Mouse (Mus musculus): Measurements from ENCODE around the gene Phf11b. TPM values are rescaled to one million over a fixed set of nuclear protein-coding genes. Genes with fewer than 3 reads are reported as not detected.
"Not testable (repeated sequence)": the region's sequence is repeated elsewhere in the genome, so short reads cannot be mapped to it uniquely, and the experiment has no call there.

Phf11b gene
- polyA plus RNA-seq (2014; fragmentation: Nextera tagmentation; extraction: Ambion mirVana), result 0.21 and 0.33 TPM in 2 replicates

- not testable (repeated sequence) for H3K4me3 ChIP-seq (ENCODE audit: low read depth, low read length); H3K27ac ChIP-seq (ENCODE audit: low read depth, low read length); H3K27me3 ChIP-seq (ENCODE audit: control insufficient read depth, insufficient read depth, low read length); H3K9me3 ChIP-seq (ENCODE audit: control insufficient read depth, low read length); H3K4me2 ChIP-seq (ENCODE audit: low read depth, low read length, severe bottlenecking); H3K9ac ChIP-seq (ENCODE audit: low read length); ATAC-seq (replicated peaks; ENCODE audit: low FRiP score); H3K36me3 ChIP-seq (ENCODE audit: control insufficient read depth, insufficient read depth, low read length); H3K4me1 ChIP-seq (replicated peaks; ENCODE audit: control insufficient read depth, insufficient read depth, low read length); DNase-seq (ENCODE audit: low spot score)
- WGBS, result 63% methylated on average over 1 of the region's 1 CpGs
These were observed at the start of gene Phf11b for GRCm38 (mm10) chr14:59341189-59341588. Gene Phf11b (minus strand): TSS chr14:59341351.

DNA sequence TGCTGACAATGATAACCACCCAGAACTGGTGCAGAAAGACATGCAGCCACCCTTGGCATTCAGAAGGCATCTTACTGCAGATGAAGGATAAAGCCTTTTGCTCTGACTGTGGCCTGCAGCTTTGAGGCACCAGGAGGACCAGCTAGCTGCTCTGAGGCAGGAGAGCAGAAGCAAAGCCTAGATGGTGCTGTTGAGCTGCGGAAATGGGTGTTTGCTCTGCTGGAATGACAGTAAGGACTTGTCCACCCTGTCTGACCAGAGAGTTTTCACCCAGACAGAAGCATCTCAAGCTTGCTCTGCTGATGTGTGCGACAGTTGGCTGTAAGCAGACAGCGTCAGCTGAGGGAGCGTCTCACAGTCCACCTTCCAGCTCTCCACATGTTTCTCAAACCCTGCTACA lies 49.0 kb upstream of the Phf11b start:
- H3K27me3 ChIP-seq (ENCODE audit: control insufficient read depth, insufficient read depth, low read length); H3K4me1 ChIP-seq (replicated peaks; ENCODE audit: control insufficient read depth, insufficient read depth, low read length); H3K27ac ChIP-seq (ENCODE audit: low read depth, low read length); H3K36me3 ChIP-seq (ENCODE audit: control insufficient read depth, insufficient read depth, low read length); DNase-seq (ENCODE audit: low spot score); H3K9me3 ChIP-seq (ENCODE audit: control insufficient read depth, low read length); H3K4me2 ChIP-seq (ENCODE audit: low read depth, low read length, severe bottlenecking); H3K9ac ChIP-seq (ENCODE audit: low read length); ATAC-seq (replicated peaks; ENCODE audit: low FRiP score); H3K4me3 ChIP-seq (ENCODE audit: low read depth, low read length): not testable (repeated sequence)
- WGBS, result 73% methylated on average over 4 of the region's 4 CpGs

DNA sequence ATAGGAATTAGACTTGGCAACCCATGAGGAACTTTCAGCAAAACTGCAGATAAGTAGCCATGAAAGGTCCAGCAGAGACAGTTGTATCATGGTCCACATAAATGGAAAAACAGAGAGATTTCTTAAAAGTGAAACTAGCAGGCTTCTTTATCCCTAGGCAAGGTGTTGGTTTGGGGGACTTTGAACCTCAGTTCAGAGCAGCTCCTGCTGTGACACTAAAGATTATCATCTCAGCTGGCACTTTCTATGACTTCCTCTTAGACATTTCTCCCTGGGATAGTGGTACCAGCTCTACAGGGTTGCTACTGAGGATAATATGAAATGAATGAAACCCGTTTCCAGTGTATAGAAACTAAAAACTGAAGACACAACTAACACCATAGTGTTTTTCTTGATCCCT lies 48.4 kb upstream of the Phf11b start:
- H3K27ac ChIP-seq (ENCODE audit: low read depth, low read length), result no peak overlapping the region
- no peaks in the 10 kb centered on the region for H3K27me3 ChIP-seq (ENCODE audit: control insufficient read depth, insufficient read depth, low read length)
- no peak overlapping the region for H3K4me2 ChIP-seq (ENCODE audit: low read depth, low read length, severe bottlenecking)
- DNase-seq (ENCODE audit: low spot score) (no peak), ATAC-seq (replicated peaks; ENCODE audit: low FRiP score) (no peak)
- no peak overlapping the region for H3K9ac ChIP-seq (ENCODE audit: low read length)
- H3K9me3 ChIP-seq (ENCODE audit: control insufficient read depth, low read length), result no peaks in the 10 kb centered on the region
- WGBS, result 73% methylated on average over 1 of the region's 1 CpGs
- no peaks in the 10 kb centered on the region for H3K4me1 ChIP-seq (replicated peaks; ENCODE audit: control insufficient read depth, insufficient read depth, low read length)
- H3K4me3 ChIP-seq (ENCODE audit: low read depth, low read length), result no peak overlapping the region
- no peaks in the 10 kb centered on the region for H3K36me3 ChIP-seq (ENCODE audit: control insufficient read depth, insufficient read depth, low read length)

GRCm38 (mm10) chr14:59370348-59371068 lies 29.4 kb upstream of the Phf11b start:
- DNase-seq (ENCODE audit: low spot score), result no peak
- 93% methylated on average over 25 of the region's 25 CpGs for WGBS
- no peak overlapping the region for H3K9ac ChIP-seq (ENCODE audit: low read length)

DNA sequence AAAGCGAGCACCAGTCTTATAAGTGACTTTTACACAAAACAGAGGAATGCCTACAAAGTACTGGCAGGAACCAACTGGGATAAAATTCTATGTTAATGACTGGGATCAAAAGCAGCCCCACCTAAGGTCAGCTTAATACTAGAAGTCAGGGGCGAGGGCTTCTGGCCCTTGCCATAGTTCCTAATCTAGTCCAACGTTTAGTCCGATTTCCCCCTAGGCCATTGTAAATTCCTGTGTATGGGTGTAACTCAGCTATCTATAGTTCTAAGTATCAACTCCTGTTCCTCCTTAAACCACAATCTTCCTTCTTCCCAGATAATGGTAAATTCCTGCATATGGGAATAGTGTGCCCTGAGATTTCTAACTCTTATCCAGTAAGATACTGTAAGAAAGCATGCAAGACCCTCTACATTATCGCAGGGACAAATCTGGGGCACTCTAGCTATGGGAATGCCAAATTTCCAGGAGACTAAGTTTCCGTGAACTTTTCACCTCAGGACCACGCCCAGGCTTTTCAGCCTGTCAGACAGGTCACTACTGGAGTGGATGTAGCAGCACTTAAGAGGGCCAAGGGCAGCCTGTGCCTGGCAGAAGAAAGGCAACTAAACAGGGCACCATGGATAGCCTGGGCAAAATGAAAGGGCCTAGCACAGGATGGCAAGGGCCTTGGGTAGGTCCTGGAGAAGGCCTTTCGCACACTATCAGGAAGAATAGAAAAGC lies 25.4 kb upstream of the Phf11b start:
- Histone ChIP-seq H3K4me1 (replicated peaks; ENCODE audit: control insufficient read depth, insufficient read depth, low read length) (no peaks in the 10 kb centered on the region), H3K27me3 (ENCODE audit: control insufficient read depth, insufficient read depth, low read length) (no peaks in the 10 kb centered on the region), H3K4me3 (ENCODE audit: low read depth, low read length) (no peak overlapping the region), H3K27ac (ENCODE audit: low read depth, low read length) (no peak overlapping the region), H3K9ac (ENCODE audit: low read length) (no peak overlapping the region), H3K9me3 (ENCODE audit: control insufficient read depth, low read length) (no peaks in the 10 kb centered on the region; the same call in 1 of the 2 replicates), H3K36me3 (ENCODE audit: control insufficient read depth, insufficient read depth, low read length) (no peaks in the 10 kb centered on the region), H3K4me2 (ENCODE audit: low read depth, low read length, severe bottlenecking) (no peak overlapping the region)
- WGBS, result 87% methylated on average over 8 of the region's 8 CpGs
- no peak for DNase-seq (ENCODE audit: low spot score)
- no peak for ATAC-seq (replicated peaks; ENCODE audit: low FRiP score)

More at GRCm38 (mm10) chr14:59370348-59371068, 29.4 kb upstream of the Phf11b start:
- Histone ChIP-seq H3K36me3 (ENCODE audit: control insufficient read depth, insufficient read depth, low read length) (no peaks in the 10 kb centered on the region), H3K9me3 (ENCODE audit: control insufficient read depth, low read length) (no peaks in the 10 kb centered on the region; the same call in 1 of the 2 replicates), H3K4me2 (ENCODE audit: low read depth, low read length, severe bottlenecking) (no peak overlapping the region), H3K4me3 (ENCODE audit: low read depth, low read length) (no peak overlapping the region), H3K27ac (ENCODE audit: low read depth, low read length) (no peak overlapping the region), H3K4me1 (replicated peaks; ENCODE audit: control insufficient read depth, insufficient read depth, low read length) (no peaks in the 10 kb centered on the region), H3K27me3 (ENCODE audit: control insufficient read depth, insufficient read depth, low read length) (no peaks in the 10 kb centered on the region)
- ATAC-seq (replicated peaks; ENCODE audit: low FRiP score), result no peak

GRCm38 (mm10) chr14:59365244-59365644 lies 24.1 kb upstream of the Phf11b start, which contains the start of gene Phf11d:
Gene Phf11d (minus strand): TSS chr14:59365470.
- Histone ChIP-seq H3K27ac (ENCODE audit: low read depth, low read length) (no peak within 1 kb of the TSS), H3K27me3 (ENCODE audit: control insufficient read depth, insufficient read depth, low read length) (no peaks in the 10 kb centered on the region), H3K4me3 (ENCODE audit: low read depth, low read length) (no peak within 1 kb of the TSS), H3K9ac (ENCODE audit: low read length) (no peak within 1 kb of the TSS), H3K9me3 (ENCODE audit: control insufficient read depth, low read length) (no peaks in the 10 kb centered on the region), H3K36me3 (ENCODE audit: control insufficient read depth, insufficient read depth, low read length) (no peaks in the 10 kb centered on the region), H3K4me2 (ENCODE audit: low read depth, low read length, severe bottlenecking) (no peak within 1 kb of the TSS), H3K4me1 (replicated peaks; ENCODE audit: control insufficient read depth, insufficient read depth, low read length) (no peaks in the 10 kb centered on the region)
- WGBS, result 91% methylated on average over 6 of the region's 6 CpGs
- DNase-seq (ENCODE audit: low spot score) (no peak), ATAC-seq (replicated peaks; ENCODE audit: low FRiP score) (no peak)

DNA sequence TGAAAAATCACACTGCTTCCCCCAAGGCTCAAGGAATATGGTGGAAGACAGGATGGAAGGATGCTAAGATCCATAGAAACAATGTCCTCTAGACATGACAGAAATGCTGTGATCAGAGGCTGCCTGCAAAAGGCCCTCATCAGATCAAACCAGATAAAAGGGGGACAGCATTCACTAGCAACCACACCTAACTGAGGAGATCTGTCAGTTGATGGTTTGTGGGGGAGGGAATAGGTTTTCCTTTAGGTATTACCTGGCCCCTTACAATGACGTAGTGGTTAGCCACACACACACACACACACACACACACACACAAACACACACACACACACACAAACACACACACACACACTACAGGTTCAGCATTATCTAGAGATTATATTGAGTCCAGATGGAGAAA lies 1.6 kb downstream of the Phf11b start:
- H3K9me3 ChIP-seq (ENCODE audit: control insufficient read depth, low read length), result no peaks in the 10 kb centered on the region
- ATAC-seq (replicated peaks; ENCODE audit: low FRiP score) (no peak), DNase-seq (ENCODE audit: low spot score) (no peak)
- H3K36me3 ChIP-seq (ENCODE audit: control insufficient read depth, insufficient read depth, low read length), result no peaks in the 10 kb centered on the region
- WGBS, result 77% methylated on average over 1 of the region's 1 CpGs
- H3K4me2 ChIP-seq (ENCODE audit: low read depth, low read length, severe bottlenecking), result no peak overlapping the region
- no peaks in the 10 kb centered on the region for H3K4me1 ChIP-seq (replicated peaks; ENCODE audit: control insufficient read depth, insufficient read depth, low read length)
- no peak overlapping the region for H3K9ac ChIP-seq (ENCODE audit: low read length)
- no peaks in the 10 kb centered on the region for H3K27me3 ChIP-seq (ENCODE audit: control insufficient read depth, insufficient read depth, low read length)
- H3K27ac ChIP-seq (ENCODE audit: low read depth, low read length), result no peak overlapping the region
- no peak overlapping the region for H3K4me3 ChIP-seq (ENCODE audit: low read depth, low read length)

DNA sequence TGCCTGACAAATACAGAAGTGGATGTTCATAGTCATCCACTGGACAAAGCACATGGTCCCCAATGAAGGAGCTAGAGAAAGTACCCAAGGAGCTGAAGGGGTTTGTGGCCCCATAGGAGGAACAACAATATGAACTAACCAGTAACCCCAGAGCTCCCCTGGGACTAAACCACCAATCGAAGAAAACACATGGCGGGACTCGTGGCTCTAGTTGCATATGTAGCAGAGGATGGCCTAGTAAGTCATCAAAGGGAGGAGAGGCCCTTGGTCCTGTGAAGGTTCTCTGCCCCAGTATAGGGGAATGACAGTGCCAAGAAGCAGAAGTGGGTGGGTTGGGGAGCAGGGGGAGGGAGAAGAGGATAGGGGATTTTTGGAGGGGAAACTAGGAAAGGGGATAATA lies 5.1 kb downstream of the Phf11b start:
- H3K9me3 ChIP-seq (ENCODE audit: control insufficient read depth, low read length); H3K27ac ChIP-seq (ENCODE audit: low read depth, low read length); H3K4me1 ChIP-seq (replicated peaks; ENCODE audit: control insufficient read depth, insufficient read depth, low read length); H3K4me2 ChIP-seq (ENCODE audit: low read depth, low read length, severe bottlenecking); H3K27me3 ChIP-seq (ENCODE audit: control insufficient read depth, insufficient read depth, low read length); H3K36me3 ChIP-seq (ENCODE audit: control insufficient read depth, insufficient read depth, low read length); DNase-seq (ENCODE audit: low spot score); H3K4me3 ChIP-seq (ENCODE audit: low read depth, low read length); ATAC-seq (replicated peaks; ENCODE audit: low FRiP score); H3K9ac ChIP-seq (ENCODE audit: low read length): not testable (repeated sequence)
- WGBS, result 88% methylated on average over 3 of the region's 3 CpGs
